Mouse (Mus musculus): ENCODE measurements around the gene Degs2.

- no peak for TF ChIP-seq POLR2A (IDR thresholded peaks at IDR 0.05; ENCODE audit: control insufficient read depth, extremely low read depth, insufficient read depth, low read length, poor library complexity)
- TF ChIP-seq CTCF (IDR thresholded peaks at IDR 0.05; ENCODE audit: borderline replicate concordance, control insufficient read depth, extremely low read depth, insufficient read depth, low read length, poor library complexity) = no peak
Measured at GRCm38 (mm10) chr12:108701221-108701620, 894 bp downstream of the Degs2 start.
